Mouse (Mus musculus): ENCODE measurements around the gene Il4i1. TPM values are rescaled to one million over a fixed set of nuclear protein-coding genes. Genes with fewer than 3 reads are reported as not detected.
A peak's percentile ranks its signal among the peaks of the same experiment; 100 is the strongest.

Gene Il4i1
- total RNA-seq, 2 experiments from 2014 or later = 1.1 to 2.5 TPM

- DNase-seq = peak; percentile 90
These were observed 33.4 kb downstream of the Il4i1 start for GRCm38 (mm10) chr7:44849416-44850111.

DNA sequence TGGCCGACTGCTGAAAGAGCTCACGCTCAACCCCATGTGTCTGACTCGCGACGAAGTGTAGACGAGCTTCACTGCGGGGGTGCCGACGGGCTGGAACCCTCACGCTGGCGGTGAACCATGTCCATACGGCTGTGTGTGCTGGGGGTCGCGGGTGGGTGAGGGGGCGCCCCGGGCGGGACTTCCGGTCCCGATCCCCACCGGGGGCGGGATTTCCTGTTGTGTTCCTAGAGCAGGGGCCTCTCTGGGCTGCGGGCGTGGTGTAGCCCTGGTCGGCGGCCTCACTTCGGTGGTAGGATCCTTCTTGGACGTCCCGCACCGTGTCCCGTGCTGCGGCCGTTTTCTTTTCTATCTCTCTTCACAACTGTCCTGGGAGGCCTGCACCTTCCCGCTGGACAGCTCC lies 34.0 kb downstream of the Il4i1 start:
- peak in 1 of 2 experiments; percentile 68 for DNase-seq

- no peak for DNase-seq
These were observed 34.8 kb downstream of the Il4i1 start for GRCm38 (mm10) chr7:44850789-44851624.

- no peak for DNase-seq
These were observed 35.5 kb downstream of the Il4i1 start for GRCm38 (mm10) chr7:44851625-44852234.

DNA sequence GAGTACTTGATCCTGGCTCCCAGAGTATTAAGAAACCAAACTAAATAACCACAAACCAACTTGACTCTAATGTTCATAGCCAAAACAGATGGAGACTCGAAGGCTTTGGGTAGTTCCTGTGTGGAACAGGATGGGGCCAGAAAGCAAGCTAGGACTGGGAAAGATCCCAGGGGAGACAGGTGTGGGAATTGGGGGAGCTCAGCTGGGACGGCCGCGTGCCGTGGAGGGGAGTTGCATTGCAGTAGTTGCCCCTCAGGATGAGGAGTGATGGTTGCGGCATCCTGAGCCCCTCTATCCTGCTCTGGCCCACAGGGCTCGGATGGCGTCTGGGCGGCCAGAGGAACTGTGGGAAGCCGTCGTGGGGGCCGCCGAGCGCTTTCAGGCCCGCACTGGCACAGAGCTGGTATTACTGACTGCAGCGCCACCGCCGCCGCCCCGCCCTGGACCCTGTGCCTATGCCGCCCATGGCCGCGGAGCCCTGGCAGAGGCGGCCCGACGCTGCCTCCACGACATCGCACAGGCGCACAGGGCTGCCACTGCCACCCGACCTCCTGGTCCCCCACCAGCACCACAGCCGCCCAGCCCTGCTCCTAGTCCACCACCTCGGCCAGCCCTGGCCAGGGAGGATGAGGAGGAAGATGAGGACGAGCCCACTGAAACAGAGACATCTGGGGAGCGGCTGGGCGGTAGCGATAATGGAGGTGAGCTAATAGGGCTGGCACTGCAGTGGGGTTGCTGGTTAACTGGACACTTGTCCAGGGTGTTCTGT lies 36.3 kb downstream of the Il4i1 start:
- no peak for DNase-seq

- no peak for DNase-seq
These were observed 36.9 kb downstream of the Il4i1 start for GRCm38 (mm10) chr7:44853065-44853464.

GRCm38 (mm10) chr7:44853596-44854355 lies 37.6 kb downstream of the Il4i1 start:
- DNase-seq = no peak

GRCm38 (mm10) chr7:44854356-44855031 lies 38.3 kb downstream of the Il4i1 start:
- DNase-seq = peak; percentile 74 to 80

GRCm38 (mm10) chr7:44855036-44855435 lies 38.8 kb downstream of the Il4i1 start:
- DNase-seq = no peak

- no peak for DNase-seq
These were observed 40.2 kb downstream of the Il4i1 start for GRCm38 (mm10) chr7:44856265-44856916.

DNA sequence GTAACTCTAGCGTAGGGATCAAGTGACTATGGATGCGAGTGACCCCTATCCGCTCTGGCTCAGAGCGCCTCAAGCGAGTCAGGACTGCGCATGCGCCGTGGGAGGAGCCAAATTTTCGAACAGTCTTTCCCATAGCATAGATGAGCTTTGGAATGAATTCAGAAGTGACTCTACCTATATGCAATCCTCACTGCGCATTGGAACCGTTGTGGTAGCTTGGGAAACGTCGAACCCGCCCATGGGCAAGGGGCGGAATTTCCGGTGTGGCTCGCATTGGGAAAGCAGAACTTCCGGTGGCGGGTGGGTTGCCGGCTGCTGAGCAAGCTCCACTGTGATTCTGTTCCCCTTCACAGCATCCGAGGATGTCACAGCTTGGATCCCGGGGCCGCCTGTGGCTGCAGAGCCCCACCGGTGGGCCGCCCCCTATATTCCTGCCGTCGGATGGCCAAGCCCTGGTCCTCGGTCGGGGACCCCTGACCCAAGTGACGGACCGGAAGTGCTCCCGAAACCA lies 40.9 kb downstream of the Il4i1 start, which contains the start of gene Pnkp:
Gene Pnkp (plus strand): TSS at position 98 of the 511 bp plus-strand sequence.
- peak; percentile 91 for DNase-seq

GRCm38 (mm10) chr7:44857905-44858304 lies 41.7 kb downstream of the Il4i1 start:
- DNase-seq = no peak

DNA sequence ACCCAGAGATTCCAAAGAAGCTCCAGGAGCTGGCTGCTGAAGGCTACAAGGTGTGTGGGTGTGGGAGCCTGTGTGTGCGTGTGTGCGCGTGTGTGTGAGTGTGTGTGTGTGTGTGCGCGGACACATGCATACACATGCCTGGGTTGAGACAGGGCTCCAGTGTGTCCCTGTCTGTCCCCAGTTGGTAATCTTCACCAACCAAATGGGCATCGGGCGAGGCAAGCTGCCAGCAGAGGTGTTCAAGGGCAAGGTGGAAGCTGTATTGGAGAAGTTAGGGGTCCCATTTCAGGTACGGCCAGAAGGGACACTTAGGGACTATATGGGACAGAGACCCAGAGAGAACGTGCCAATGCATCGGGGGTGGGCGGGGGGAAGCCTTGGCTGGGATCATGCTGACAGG lies 43.7 kb downstream of the Il4i1 start:
- no peak for DNase-seq

GRCm38 (mm10) chr7:44860576-44861428 lies 44.6 kb downstream of the Il4i1 start:
- DNase-seq = peak in 1 of 2 experiments; percentile 67

DNA sequence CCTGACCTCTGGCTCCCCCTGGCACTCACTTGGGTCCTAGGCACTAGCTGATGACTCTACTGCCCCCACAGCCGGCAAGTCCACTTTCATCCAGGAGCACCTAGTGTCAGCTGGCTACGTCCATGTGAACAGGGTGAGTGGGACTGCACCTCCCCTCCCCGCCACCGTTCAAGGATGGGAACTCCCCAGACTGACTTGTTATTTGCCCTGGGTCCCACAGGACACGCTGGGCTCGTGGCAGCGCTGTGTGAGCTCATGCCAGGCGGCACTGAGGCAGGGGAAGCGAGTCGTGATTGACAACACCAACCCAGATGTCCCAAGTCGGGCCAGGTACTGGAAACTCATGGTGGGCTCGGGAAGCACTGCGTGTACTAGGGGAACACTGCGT lies 45.2 kb downstream of the Il4i1 start:
- DNase-seq = no peak

DNA sequence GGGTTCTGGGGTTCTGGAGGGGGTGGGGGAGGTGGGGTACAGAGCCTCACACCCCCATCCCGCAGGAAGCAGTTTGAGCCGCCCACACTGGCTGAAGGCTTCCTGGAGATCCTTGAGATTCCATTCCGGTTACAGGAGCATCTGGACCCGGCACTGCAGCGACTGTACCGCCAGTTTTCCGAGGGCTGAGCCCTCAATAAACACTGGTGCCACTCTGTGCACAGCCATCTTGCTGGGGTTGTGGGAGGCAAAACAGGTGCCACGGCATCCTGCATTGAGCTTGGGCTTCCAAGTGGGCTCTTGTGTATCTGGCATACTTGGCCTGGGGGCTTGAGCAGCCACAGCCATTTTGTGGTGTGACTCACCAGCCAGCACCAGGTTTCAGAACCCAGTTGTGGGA lies 46.2 kb downstream of the Il4i1 start:
- peak in 1 of 2 experiments; percentile 27 for DNase-seq

GRCm38 (mm10) chr7:44863210-44863609 lies 47.0 kb downstream of the Il4i1 start:
- peak in 1 of 2 experiments; percentile 30 for DNase-seq

GRCm38 (mm10) chr7:44863982-44864494 lies 47.9 kb downstream of the Il4i1 start:
- DNase-seq = no peak

All from layer of hippocampus, postnatal 36 days (tissue).